Mouse (Mus musculus) midbrain, embryonic 10.5 days (tissue): ENCODE measurements around the gene Zfp598. TPM values are rescaled to one million over a fixed set of nuclear protein-coding genes. Genes with fewer than 3 reads are reported as not detected.
"Not testable (repeated sequence)": the region's sequence is repeated elsewhere in the genome, so short reads cannot be mapped to it uniquely, and the experiment has no call there.

Experiments
- DNase-seq: peaks from one replicate; pipeline ENCODE4 v3.0.0-alpha.2; 2017; ENCODE audit warnings: low spot score
- H3K27ac ChIP-seq: fragments of 300-500 bp; sonication (generic); replicated peaks from 2 replicates; pipeline ENCODE4 v1.5.1; 2016; ENCODE audit warnings: mild to moderate bottlenecking
- H3K27me3 ChIP-seq: fragments of 300-500 bp; sonication (generic); 2 replicates; pipeline ENCODE4 v1.6.1; 2016; ENCODE audit warnings: low read depth, mild to moderate bottlenecking; ENCODE audit not compliant: poor library complexity, severe bottlenecking
- H3K36me3 ChIP-seq: fragments of 300-500 bp; sonication (generic); 2 replicates; pipeline ENCODE4 v1.6.1; 2016; ENCODE audit warnings: mild to moderate bottlenecking, moderate library complexity
- H3K4me1 ChIP-seq: fragments of 300-500 bp; sonication (generic); 2 replicates; pipeline ENCODE4 v1.6.1; 2016
- H3K4me3 ChIP-seq: fragments of 300-500 bp; sonication (generic); 2 replicates; pipeline ENCODE4 v1.5.1; 2016; ENCODE audit warnings: mild to moderate bottlenecking, moderate library complexity
- H3K9me3 ChIP-seq: fragments of 300-500 bp; sonication (generic); replicated peaks from 2 replicates; pipeline ENCODE4 v1.6.1; 2016; ENCODE audit warnings: mild to moderate bottlenecking
- WGBS: fragments of 180-500 bp; shearing (Covaris S2); methylation state at CpG from one replicate; pipeline ENCODE4 v1.1.7; 2016; 5-methylcytosine and 5-hydroxymethylcytosine counted together
- polyA plus RNA-seq: library from polyadenylated mRNA; unstranded; fragments of >200 nt; fragmentation: Nextera tagmentation; extraction: Ambion mirVana; gene quantifications from 2 replicates; pipeline ENCODE4 v1.2.1, GENCODE M21; 2016

The Zfp598 gene
- polyA plus RNA-seq, 1 experiment from 2014 or later, result 21.7 TPM

DNA sequence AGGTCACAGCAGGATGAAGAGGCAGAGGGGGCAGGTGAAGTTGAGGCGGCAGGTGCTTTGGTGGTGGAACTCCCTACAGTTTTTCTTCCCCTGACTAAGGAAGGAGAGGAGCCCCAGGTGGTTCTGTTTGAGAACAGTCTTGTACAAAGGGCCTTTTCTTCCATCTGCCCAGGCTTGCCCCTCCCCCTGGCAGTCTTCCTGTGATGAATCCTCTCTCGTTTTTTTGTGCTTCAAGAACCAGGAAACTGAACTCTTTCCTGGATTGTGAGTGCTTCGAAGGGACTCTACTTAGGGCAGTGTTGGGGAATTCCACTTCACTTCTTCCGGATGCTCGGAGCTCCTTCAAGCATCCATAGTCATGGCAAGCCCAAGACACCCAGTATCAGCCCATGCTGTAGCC is 28.5 kb downstream of the Zfp598 start:
- peaks cover 31% of the 10 kb centered on the region for H3K4me1 ChIP-seq
- no peak overlapping the region for H3K4me3 ChIP-seq
- 20% methylated on average over 5 of the region's 5 CpGs for WGBS
- no peaks in the 10 kb centered on the region for H3K9me3 ChIP-seq
- H3K36me3 ChIP-seq, result peaks cover 48% of the 10 kb centered on the region
- no peak overlapping the region for H3K27ac ChIP-seq
- no peak for DNase-seq
- peaks cover 3% of the 10 kb centered on the region; the same call in 1 of the 2 replicates for H3K27me3 ChIP-seq

DNA sequence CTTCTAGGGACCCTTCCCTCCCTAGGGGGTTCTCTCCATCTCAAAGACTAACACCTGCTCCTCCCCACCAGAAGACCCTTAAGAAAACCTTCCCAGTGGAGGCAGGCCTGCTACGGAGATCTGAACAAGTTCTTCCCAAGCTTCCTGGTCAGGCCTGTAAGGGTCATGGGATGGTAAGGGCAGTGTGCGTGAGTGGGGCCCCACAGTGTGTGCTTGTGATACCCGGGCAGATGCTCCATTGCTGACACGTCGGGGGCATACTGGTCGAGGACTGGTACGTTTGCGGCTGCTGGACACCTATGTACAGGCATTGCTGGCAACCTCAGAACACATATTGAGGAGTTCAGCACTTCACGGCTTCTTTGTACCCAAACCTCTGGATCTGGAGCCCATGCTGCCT is 29.2 kb downstream of the Zfp598 start:
- 67% methylated on average over 9 of the region's 9 CpGs for WGBS
- Histone ChIP-seq H3K4me1 (peaks cover 31% of the 10 kb centered on the region), H3K36me3 (peaks cover 49% of the 10 kb centered on the region), H3K9me3 (no peaks in the 10 kb centered on the region), H3K27ac (no peak overlapping the region), H3K4me3 (no peak overlapping the region), H3K27me3 (peaks cover 3% of the 10 kb centered on the region; the same call in 1 of the 2 replicates)
- no peak for DNase-seq

DNA sequence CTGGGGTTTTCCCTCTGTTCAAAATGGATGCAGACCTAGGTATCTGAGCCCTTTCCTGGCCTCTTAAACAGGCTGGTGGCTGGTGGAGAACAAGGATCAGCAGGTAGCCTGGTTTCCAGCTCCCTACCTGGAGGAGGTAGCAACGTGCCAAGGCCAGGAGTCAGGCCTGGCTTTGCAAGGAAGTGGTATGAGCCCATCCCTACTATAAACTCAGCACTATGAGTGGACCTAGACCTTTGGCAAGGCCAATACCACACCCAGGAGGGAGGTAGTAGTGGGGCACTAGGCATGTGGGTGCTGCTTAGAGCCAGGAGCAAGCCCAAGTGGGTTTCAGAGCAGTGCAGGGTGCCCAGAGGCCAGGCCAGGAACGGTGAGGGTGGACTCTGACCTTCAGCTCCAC is 30.0 kb downstream of the Zfp598 start:
- WGBS, result 86% methylated on average over 2 of the region's 2 CpGs
- Histone ChIP-seq H3K27me3 (peaks cover 3% of the 10 kb centered on the region; the same call in 1 of the 2 replicates), H3K4me3 (no peak overlapping the region), H3K27ac (no peak overlapping the region), H3K9me3 (no peaks in the 10 kb centered on the region), H3K36me3 (peaks cover 51% of the 10 kb centered on the region), H3K4me1 (peaks cover 26% of the 10 kb centered on the region)
- no peak for DNase-seq

DNA sequence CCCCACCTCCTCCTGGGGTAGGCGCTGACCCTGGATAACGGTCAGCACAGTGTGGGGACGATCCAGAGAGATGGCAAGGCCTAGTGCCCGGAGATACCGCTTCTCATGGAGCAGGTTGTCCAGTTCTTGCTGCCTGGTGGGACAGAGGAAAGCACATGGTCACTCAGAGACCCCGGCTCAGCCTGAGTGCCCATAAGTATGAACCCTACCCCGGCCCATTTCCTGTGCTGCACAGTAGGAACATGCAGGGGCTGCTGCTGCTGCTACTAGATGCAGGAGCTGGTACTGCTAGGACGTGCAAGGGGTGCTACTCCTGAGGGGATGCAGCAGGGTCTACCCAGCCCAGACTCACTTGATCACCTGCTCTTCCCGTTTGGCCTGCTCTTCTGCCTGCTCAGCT is 31.8 kb downstream of the Zfp598 start:
- H3K4me3 ChIP-seq, result no peak overlapping the region
- DNase-seq, result no peak
- no peaks in the 10 kb centered on the region for H3K9me3 ChIP-seq
- H3K27ac ChIP-seq, result no peak overlapping the region
- H3K36me3 ChIP-seq, result peaks cover 68% of the 10 kb centered on the region
- peaks cover 3% of the 10 kb centered on the region; the same call in 1 of the 2 replicates for H3K27me3 ChIP-seq
- peaks cover 21% of the 10 kb centered on the region for H3K4me1 ChIP-seq
- WGBS, result 90% methylated on average over 9 of the region's 9 CpGs

DNA sequence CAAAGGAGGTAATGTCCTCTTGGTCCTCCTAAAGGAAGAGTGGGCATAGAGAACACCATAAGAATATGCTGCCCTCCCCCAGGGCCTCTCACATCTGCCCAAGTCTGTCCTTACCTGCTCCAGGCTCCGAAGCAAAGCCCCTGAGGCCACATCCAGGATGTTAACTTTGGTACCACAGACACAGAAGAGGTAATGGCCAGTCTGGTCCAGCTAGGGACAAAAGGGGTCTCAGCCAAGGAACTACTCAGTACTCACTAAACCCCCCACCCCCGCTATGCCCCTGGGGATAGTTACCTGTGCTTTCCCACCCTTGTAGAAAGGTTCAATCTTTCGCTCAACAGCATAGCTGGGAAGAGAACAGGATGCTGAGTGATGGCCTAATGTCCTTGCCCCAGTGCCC is 36.3 kb downstream of the Zfp598 start:
- H3K36me3 ChIP-seq, result peaks cover 52% of the 10 kb centered on the region
- peak overlapping the region; percentile 89 for H3K4me3 ChIP-seq
- H3K27me3 ChIP-seq, result no peaks in the 10 kb centered on the region
- H3K4me1 ChIP-seq, result peaks cover 22% of the 10 kb centered on the region
- WGBS, result 91% methylated on average over 3 of the region's 3 CpGs
- H3K9me3 ChIP-seq, result no peaks in the 10 kb centered on the region
- DNase-seq, result no peak
- no peak overlapping the region for H3K27ac ChIP-seq

DNA sequence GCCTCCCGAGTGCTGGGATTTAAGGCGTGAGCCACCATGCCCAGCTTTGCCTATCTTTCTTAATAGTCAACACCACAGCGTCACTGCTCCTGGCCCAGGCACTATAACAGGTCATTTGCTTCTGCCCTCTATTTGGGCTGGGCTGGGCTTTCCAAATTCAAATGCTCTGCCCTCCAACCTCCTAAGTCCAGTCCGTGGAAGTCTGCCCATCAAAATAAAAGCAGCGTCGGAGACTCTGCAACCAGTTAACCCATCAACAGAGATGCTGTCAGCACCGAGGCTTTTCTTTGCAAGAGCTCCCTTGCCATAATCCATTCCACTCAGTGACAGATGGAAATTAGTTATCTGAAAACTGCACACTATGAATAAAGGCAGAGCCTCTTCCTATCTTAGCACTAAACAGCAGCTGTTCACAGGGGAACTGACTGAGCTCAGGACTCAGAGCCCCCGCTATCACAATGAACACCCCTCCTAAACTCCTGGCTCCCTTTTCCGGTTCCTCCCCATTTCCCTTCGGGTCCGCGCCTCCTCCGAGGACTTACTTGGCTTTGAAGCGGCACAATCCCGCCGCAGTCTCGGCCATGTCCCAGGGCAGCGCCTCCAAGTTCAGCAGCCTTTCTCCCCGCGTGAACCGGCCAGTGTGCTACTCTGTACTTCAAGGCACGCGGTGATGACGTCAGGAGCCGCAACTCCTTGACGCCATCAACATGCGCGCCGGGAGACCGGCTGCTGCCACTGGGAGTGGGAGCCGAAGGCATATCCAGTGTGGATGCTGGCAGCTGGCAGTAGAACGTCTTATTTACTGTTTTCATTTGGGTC is 37.7 kb downstream of the Zfp598 start, which contains the start of gene Tbl3:
Gene Tbl3, minus strand, starts transcription at position 679 of the 819 bp plus-strand sequence.
- peak; percentile 94 for DNase-seq
- no peaks in the 10 kb centered on the region for H3K27me3 ChIP-seq
- peak within 1 kb of the TSS; percentile 87 for H3K27ac ChIP-seq
- WGBS, result 4% methylated on average over 32 of the region's 32 CpGs
- peaks cover 39% of the 10 kb centered on the region for H3K36me3 ChIP-seq
- H3K4me1 ChIP-seq, result peaks cover 22% of the 10 kb centered on the region
- H3K4me3 ChIP-seq, result peak within 1 kb of the TSS; percentile 89
- H3K9me3 ChIP-seq, result no peaks in the 10 kb centered on the region

DNA sequence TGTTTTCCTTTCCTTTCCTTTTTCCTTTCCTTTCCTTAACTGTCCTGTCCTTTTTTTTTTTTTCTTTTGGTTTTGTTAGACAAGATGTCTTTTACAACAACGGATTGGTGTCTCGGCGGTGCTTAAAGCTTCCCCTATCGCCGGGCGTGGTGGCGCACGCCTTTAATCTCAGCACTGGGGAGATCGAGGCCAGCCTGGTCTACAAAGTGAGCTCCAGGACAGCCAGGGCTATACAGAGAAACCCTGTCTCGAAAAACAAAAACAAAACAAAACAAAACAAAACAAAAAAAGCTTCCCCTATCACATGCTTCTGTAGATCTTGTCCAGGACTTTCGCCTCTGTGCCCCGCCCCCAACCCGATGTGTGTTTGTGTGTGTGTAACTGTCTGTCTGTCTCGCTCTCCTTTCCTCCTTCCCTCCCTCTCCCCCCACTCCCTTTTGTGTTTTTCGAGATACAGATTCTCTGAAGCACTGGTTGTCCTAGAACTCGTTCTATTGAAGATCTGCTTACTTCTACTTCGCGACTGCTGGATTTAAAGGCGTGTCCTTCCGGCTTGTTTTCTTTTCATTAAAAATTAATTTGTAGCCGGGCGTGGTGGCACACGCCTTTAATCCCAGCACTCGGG is 38.4 kb downstream of the Zfp598 start:
- peaks cover 22% of the 10 kb centered on the region for H3K4me1 ChIP-seq
- peaks cover 31% of the 10 kb centered on the region for H3K36me3 ChIP-seq
- no peak for DNase-seq
- no peaks in the 10 kb centered on the region for H3K9me3 ChIP-seq
- no peaks in the 10 kb centered on the region for H3K27me3 ChIP-seq
- 7% methylated on average over 24 of the region's 24 CpGs for WGBS
- H3K4me3 ChIP-seq, result peak overlapping the region; percentile 89
- H3K27ac ChIP-seq, result peak overlapping the region; percentile 87

DNA sequence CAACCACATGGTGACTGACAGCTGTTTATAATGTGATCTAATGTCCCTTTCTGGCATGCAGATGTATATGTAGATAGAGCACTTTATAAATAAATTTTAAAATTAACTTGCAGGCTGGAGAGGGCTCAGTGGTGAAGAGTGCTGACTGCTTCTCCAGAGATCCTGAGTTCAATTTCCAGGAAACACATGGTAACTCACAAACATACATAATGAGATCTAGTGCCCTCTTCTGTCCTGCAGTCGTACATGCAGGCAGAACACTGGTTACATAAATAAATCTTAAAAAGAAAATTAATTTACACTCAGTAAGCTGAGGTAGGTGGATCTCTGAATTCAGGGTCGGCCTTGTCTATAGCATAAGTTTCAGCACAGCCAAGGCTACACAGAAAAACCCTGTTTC is 39.2 kb downstream of the Zfp598 start:
- 43% methylated on average over 2 of the region's 2 CpGs for WGBS
- no peak overlapping the region for H3K27ac ChIP-seq
- H3K4me3 ChIP-seq, result no peak overlapping the region
- H3K9me3 ChIP-seq, result no peaks in the 10 kb centered on the region
- H3K27me3 ChIP-seq, result no peaks in the 10 kb centered on the region
- DNase-seq, result no peak
- peaks cover 22% of the 10 kb centered on the region for H3K4me1 ChIP-seq
- peaks cover 25% of the 10 kb centered on the region for H3K36me3 ChIP-seq

DNA sequence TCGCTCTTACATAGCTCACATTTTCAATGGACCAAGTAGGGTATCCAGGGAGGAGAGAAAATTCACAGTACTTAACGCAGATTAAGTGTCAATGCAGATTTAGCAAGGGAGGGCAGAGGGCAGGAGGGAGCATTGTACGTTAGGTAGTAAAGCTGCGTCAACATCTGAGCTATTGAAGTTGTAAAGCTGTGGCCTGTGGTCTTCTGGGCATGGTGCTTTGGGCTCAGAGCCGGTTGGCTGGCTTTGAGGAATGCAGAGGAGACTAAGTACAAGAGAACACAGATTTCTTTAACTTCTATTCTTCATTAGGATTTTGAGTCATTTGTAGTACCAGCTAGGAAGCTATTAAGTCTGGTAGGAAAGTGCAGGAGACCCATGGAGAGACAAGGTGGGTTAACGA is 46.1 kb downstream of the Zfp598 start:
- WGBS, result 25% methylated on average over 6 of the region's 6 CpGs
- H3K36me3 ChIP-seq, result peaks cover 31% of the 10 kb centered on the region
- DNase-seq, result no peak
- H3K4me1 ChIP-seq, result peaks cover 20% of the 10 kb centered on the region
- no peak overlapping the region for H3K27ac ChIP-seq
- no peaks in the 10 kb centered on the region for H3K27me3 ChIP-seq
- no peaks in the 10 kb centered on the region for H3K9me3 ChIP-seq
- H3K4me3 ChIP-seq, result no peak overlapping the region

DNA sequence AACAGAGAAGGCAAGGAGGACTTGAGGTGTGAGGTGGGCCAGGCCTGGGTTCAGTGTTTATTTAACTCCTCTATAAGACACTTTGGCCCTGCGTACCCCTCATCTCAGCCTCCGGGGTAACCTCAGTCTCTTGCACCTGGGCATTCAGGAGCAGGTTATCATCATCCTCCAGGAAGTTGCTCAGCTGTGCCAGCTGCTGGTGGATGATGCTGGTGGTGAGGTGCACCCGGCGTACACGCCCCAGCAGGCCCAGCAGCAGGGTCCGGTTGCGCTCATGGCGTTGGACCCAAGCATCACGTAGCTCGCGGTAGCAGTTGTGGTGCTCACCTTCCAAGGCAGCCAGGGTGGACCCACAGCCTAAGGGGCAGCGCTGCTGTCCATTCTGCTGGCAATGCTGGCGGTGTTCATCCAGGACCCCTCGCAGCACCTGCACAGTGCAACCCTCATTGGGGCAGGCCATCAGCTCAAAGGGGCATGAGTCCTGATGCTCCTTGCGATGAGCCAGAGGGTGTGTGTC is 46.7 kb downstream of the Zfp598 start:
- Histone ChIP-seq H3K4me3 (no peak overlapping the region), H3K9me3 (no peaks in the 10 kb centered on the region), H3K27me3 (no peaks in the 10 kb centered on the region), H3K4me1 (peaks cover 25% of the 10 kb centered on the region), H3K36me3 (peaks cover 37% of the 10 kb centered on the region), H3K27ac (no peak overlapping the region)
- no peak for DNase-seq
- WGBS, result 95% methylated on average over 15 of the region's 15 CpGs

DNA sequence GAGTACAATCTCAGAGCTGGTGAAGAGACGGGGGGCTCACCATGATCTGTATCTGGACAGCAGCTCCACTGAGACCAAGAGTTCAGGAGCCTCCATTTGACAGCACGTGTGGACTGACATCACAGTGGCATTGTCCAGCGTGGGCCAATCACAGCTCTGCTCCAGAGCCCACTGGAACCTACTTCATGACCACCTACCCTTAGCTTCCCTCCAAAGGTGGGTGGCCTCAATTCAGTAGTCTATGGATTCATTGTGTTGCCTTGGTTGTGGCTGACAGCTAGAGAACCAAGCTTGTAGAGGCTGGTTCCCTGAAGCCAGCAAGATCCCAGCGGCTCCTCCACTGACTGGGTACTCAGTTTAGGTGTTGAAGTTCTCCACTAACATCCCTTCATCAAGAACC is 48.5 kb downstream of the Zfp598 start, which contains the start of the genes Rnf151 and Rps2:
Gene Rnf151, minus strand, starts transcription at position 121 of the 400 bp plus-strand sequence.
Gene Rps2, plus strand, starts transcription at position 174 of the 400 bp plus-strand sequence.
- Histone ChIP-seq H3K36me3 (peaks cover 52% of the 10 kb centered on the region), H3K4me3 (peak within 1 kb of the TSS; percentile 77), H3K4me1 (peaks cover 42% of the 10 kb centered on the region), H3K27ac (no peak within 1 kb of the TSS), H3K9me3 (no peaks in the 10 kb centered on the region), H3K27me3 (no peaks in the 10 kb centered on the region)
- no peak for DNase-seq
- WGBS, result 88% methylated on average over 4 of the region's 4 CpGs

DNA sequence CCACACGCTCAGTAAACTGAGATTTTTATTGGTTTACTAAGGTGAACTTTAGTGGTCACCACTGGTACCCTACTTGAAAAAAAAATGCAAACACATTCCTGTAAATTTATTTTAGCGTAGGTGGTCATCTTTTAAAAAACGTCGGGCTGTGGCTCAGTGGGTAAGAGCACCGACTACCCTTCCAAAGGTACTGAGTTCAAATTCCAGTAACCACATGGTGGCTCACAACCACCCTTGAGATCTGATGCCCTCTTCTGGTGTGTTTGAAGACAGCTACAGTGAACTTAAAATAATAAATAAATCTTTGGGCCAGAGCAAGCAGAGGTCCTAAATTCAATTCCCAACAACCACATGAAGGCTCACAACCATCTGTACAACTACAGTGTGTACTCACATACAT is 49.5 kb downstream of the Zfp598 start:
- WGBS, result 67% methylated on average over 5 of the region's 5 CpGs
- not testable (repeated sequence) for H3K27me3 ChIP-seq, H3K9me3 ChIP-seq, DNase-seq
- Histone ChIP-seq H3K36me3 (peaks cover 52% of the 10 kb centered on the region), H3K4me3 (peak overlapping the region; percentile 77), H3K27ac (peak overlapping the region; percentile 94), H3K4me1 (peaks cover 52% of the 10 kb centered on the region)
